Mouse (Mus musculus) embryonic fibroblast, embryonic 13.5 days (primary cell): Measurements from ENCODE around the gene BC048562. TPM values are rescaled to one million over a fixed set of nuclear protein-coding genes. Genes with fewer than 3 reads are reported as not detected.

Source experiments
- H3K27ac ChIP-seq: 2 replicates; pipeline ENCODE4 v1.5.1; 2012; ENCODE audit warnings: low read length, control low read depth, inconsistent platforms; ENCODE audit not compliant: insufficient read depth
- H3K4me1 ChIP-seq: 2 replicates; pipeline ENCODE4 v1.6.1; 2011; ENCODE audit warnings: low read length; ENCODE audit not compliant: control insufficient read depth, insufficient read depth
- H3K4me3 ChIP-seq: 2 replicates; pipeline ENCODE4 v1.5.1; 2011; ENCODE audit warnings: mild to moderate bottlenecking, control low read depth, low read length; ENCODE audit not compliant: insufficient read depth
- CTCF ChIP-seq: IDR thresholded peaks from 2 replicates; pipeline ENCODE4 v1.5.1; 2011; ENCODE audit warnings: mild to moderate bottlenecking, control low read depth, low read length, moderate library complexity, borderline replicate concordance; ENCODE audit not compliant: insufficient read depth
- POLR2A ChIP-seq: IDR thresholded peaks from 2 replicates; pipeline ENCODE4 v1.6.1; 2011; ENCODE audit warnings: low read depth, mild to moderate bottlenecking, control low read depth, low read length, moderate library complexity
- polyA plus RNA-seq: library from polyadenylated mRNA; stranded (reverse); fragments of >200 nt; gene quantifications from 2 replicates; pipeline ENCODE4 v1.2.4, GENCODE M21; 2011; ENCODE audit warnings: low read depth; ENCODE audit not compliant: missing spikeins, insufficient read length

BC048562 gene
- polyA plus RNA-seq, 1 experiment = not detected

DNA sequence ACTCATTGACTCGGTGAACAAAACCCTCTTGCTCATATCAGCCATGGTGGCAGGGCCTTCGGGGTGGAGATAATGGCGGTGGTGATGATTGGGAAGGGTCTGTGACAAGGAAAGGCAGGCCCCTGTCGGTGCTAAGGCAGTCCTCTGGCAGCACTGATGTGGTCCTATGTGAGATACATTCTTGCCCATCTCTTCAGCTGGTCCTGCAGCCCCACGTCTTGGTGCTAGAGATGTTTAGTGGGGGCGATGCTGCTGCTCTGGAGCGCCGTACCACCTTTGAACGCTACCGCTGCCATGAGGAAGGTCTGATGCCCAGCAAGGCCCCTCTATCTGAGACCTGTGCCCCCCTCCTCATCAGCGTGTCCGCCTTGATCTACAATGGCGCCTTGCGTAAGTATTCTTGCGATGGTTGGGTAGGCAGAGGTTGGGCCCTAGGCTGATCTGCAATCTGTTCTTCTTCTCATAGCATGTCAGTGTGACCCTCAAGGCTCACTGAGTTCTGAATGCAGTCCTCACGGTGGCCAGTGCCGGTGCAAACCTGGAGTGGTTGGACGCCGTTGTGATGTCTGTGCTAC lies 49.1 kb downstream of the BC048562 start:
- TF ChIP-seq POLR2A (no peak), CTCF (no peak)
- Histone ChIP-seq H3K4me1 (no peaks in the 10 kb centered on the region), H3K27ac (no peak overlapping the region), H3K4me3 (no peak overlapping the region)

DNA sequence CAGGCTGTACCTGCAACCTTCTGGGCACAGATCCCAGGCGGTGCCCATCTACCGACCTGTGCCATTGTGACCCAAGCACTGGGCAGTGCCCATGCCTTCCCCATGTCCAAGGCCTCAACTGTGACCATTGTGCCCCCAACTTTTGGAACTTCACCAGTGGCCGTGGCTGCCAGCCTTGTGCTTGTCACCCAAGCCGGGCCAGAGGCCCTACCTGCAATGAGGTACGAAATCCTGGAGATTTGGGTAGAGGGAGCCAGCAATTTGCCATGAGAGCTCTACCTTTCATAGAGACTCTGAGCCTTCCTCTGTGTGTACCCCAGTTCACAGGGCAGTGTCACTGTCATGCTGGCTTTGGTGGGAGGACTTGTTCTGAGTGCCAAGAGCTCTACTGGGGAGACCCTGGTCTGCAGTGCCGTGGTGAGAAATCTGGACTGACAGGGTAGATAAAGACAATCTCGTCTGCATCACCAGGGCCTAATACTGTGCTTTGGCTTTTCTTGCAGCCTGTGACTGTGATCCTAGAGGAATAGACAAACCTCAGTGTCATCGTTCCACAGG lies 50.8 kb downstream of the BC048562 start:
- no peak overlapping the region for H3K4me3 ChIP-seq
- no peak overlapping the region for H3K27ac ChIP-seq
- TF ChIP-seq CTCF (no peak), POLR2A (no peak)
- no peaks in the 10 kb centered on the region for H3K4me1 ChIP-seq

DNA sequence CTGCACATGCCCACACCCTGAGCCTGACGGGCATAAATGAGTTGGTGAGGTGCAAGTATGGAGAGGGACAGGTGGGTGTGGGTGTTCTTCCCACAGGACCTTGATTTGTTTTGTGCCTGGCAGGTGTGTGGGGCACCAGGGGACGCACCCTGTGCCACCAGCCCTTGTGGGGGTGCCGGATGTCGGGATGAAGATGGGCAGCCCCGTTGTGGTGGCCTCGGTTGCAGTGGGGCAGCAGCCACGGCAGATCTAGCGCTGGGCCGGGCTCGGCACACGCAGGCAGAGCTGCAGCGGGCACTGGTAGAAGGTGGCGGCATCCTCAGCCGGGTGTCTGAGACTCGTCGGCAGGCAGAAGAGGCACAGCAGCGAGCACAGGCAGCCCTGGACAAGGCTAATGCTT lies 52.1 kb downstream of the BC048562 start:
- TF ChIP-seq POLR2A (no peak), CTCF (no peak)
- Histone ChIP-seq H3K4me3 (no peak overlapping the region), H3K4me1 (no peaks in the 10 kb centered on the region)

DNA sequence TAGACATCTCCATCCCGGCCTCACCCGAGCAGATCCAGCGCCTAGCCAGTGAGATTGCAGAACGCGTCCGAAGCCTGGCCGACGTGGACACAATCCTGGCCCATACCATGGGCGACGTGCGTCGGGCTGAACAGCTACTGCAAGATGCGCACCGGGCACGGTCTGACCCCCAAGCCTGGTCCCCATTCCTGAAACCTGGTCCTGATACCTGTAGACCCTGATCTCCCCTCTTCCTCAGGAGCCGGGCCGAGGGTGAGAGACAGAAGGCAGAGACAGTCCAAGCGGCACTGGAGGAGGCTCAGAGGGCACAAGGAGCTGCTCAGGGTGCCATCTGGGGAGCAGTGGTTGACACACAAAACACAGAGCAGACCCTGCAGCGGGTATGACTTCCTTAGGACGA lies 52.9 kb downstream of the BC048562 start:
- Histone ChIP-seq H3K4me1 (no peaks in the 10 kb centered on the region), H3K27ac (no peak overlapping the region), H3K4me3 (no peak overlapping the region)
- TF ChIP-seq POLR2A = no peak
- no peak for TF ChIP-seq CTCF

More for the DNA sequence above, 52.1 kb downstream of the BC048562 start:
- H3K27ac ChIP-seq = no peak overlapping the region

DNA sequence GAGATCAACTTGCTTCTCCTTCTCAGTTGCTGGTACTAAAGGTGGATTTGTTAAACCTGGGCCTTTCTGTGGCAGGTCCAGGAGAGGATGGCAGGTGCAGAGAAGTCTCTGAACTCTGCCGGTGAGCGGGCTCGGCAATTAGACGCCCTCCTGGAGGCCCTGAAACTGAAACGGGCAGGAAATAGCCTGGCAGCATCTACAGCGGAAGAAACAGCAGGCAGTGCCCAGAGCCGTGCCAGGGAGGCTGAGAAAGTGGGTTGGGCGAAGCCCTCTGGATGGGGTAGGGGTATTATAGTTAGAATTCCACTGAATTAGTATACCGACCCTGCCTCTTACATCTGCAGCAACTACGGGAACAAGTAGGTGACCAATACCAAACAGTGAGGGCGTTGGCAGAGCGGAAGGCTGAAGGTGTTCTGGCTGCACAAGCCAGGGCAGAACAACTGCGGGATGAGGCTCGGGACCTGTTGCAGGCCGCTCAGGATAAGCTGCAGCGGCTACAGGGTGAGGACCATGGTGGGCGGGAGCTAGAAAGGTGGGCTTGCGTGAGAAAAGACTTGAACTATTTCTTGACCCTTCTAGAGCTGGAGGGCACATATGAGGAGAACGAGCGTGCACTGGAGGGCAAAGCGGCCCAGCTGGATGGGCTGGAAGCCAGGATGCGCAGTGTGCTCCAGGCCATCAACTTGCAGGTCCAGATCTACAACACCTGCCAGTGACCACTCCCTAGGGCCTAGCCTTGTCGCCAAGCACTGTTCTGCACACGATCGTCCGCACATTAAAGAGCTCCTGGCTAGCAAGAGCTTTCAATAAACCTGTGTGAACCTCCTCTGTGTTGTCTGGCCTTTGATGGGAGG lies 53.6 kb downstream of the BC048562 start:
- H3K27ac ChIP-seq = peak overlapping the region; percentile 23
- no peaks in the 10 kb centered on the region for H3K4me1 ChIP-seq
- peak overlapping the region; percentile 8; the same call in 1 of the 2 replicates for H3K4me3 ChIP-seq
- no peak for TF ChIP-seq CTCF
- TF ChIP-seq POLR2A = no peak; the same call in 1 of the 2 replicates

DNA sequence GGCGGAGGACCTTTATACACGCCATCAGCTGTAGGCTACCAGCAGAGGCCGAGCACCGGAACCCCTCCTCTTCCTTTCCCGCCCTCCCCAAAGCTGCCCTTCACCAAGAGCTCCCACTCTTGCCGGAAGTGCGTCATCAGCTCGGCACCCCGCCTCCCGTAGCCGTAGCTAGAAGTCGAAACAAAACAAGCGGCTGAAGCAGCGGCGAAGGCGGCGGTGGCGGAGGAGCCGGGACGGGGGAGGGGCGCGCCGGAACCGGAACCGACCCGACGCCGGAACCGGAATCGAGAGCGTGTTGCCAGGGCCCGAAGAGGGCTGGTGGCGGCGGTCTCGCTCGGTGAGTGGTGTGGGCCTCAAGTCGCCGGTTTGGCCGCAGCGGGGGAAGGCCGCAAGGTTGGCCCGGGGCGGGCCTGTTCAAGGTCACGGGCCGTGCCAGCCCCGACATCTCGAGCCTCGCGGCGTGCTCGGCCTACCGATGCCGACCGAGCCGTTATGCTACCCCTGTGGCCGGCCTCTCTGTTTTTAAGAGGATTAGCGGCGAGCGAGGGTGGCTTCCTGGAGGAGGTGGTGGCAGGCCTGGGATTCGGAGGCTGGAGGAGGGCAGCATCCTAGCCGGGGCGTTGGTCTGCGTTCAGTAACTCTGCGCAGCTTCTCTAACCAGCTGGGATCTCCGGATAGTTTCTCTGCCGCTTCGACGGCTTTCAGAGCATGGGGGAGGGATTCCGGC lies 54.4 kb downstream of the BC048562 start, which contains the start of gene Usp19:
Gene Usp19 (plus strand): TSS at position 44 of the 727 bp plus-strand sequence.
- TF ChIP-seq CTCF (no peak), POLR2A (peak; percentile 50)
- Histone ChIP-seq H3K4me3 (peak within 1 kb of the TSS; percentile 97), H3K4me1 (no peaks in the 10 kb centered on the region), H3K27ac (peak within 1 kb of the TSS; percentile 95)

DNA sequence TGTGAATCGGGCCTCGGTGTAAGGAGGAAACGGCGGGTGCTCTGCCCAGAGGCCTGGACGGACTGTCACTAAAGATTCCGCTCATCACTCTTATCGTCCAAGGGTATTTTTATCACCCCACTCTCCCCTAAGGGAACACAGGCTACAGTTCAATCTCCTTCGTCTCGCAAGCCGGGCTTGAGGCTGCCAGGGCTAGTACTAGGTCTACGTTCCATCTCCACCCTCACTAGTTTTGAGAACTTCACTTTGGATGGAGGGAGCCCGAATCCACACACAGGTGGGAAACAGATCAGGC lies 55.0 kb downstream of the BC048562 start:
- H3K4me3 ChIP-seq = peak overlapping the region; percentile 97
- peak overlapping the region; percentile 95 for H3K27ac ChIP-seq

DNA sequence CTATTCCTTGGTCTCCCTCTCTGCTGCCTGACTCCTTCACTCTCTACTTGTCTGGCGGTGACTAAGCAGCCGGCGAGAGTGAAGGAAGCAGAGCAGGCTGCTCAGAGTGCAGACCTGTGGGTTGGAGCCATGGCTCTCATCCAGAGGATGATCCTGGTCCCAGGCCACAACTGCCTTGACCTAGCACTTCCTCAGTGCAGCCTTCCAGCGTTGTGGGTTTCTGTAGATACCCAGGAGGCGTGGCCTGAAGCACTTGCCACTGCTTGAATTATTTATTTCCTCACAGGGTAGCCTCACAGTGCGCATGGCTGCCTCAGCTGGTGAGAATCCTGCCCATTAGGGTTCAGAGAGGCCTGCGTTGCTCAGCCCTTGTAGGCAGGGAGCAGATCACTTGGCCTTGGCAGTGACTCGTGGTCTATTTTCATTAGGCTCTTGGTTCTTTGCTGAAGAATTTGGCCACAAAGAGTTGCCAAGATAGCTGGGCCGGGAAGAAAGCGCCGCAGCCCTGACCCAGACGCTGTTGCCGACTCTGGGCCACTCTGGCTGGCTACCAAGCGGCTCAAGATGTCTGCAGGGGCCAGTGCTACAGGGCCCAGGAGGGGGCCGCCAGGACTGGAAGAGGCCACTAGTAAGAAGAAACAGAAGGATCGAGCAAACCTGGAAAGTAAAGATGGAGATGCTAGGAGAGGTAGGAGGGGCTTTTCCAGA lies 55.9 kb downstream of the BC048562 start:
- TF ChIP-seq CTCF (no peak), POLR2A (peak; percentile 58; the same call in 1 of the 2 replicates)
- H3K4me3 ChIP-seq = peak overlapping the region; percentile 97
- no peaks in the 10 kb centered on the region for H3K4me1 ChIP-seq
- H3K27ac ChIP-seq = peak overlapping the region; percentile 50

More for the DNA sequence above, 55.0 kb downstream of the BC048562 start:
- H3K4me1 ChIP-seq = no peaks in the 10 kb centered on the region
- TF ChIP-seq POLR2A = no peak
- no peak for TF ChIP-seq CTCF

DNA sequence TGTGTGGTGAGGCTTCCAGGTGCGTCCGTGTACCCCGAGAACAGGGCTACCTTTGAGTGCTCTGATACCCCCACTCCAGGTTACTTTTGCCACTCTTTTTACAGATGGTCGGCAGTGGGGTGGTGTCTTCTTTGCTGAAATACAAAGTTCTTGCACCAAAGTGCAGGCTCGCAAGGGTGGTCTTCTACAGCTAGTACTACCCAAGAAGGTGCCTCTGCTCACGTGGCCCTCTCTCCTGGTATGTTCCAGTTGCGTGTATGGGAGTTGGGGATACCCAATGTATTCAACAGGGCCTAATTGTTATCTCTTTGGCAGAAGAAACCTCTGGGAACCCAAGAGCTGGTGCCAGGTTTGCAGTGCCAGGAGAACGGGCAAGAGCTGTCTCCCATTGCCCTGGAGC lies 57.0 kb downstream of the BC048562 start:
- H3K27ac ChIP-seq = no peak overlapping the region
- TF ChIP-seq POLR2A (no peak), CTCF (no peak)
- no peak overlapping the region for H3K4me3 ChIP-seq
- H3K4me1 ChIP-seq = no peaks in the 10 kb centered on the region
